Mouse (Mus musculus) heart, postnatal 10 days (tissue): ENCODE measurements around the gene Gm5926. TPM values are rescaled to one million over a fixed set of nuclear protein-coding genes. Genes with fewer than 3 reads are reported as not detected.
"Not testable (repeated sequence)": the region's sequence is repeated elsewhere in the genome, so short reads cannot be mapped to it uniquely, and the experiment has no call there.

Experiments
- DNase-seq, 2 experiments: peaks; one replicate each; pipeline ENCODE4 v3.0.0; 2021
- intact Hi-C: fragments of 180-260 bp; cut with DNase I; formaldehyde crosslinking; loops from one replicate; pipeline ENCODE4 v1.15.1; 2025
- total RNA-seq, 2 experiments: library from RNA; stranded (reverse); gene quantifications; 2 replicates each; pipeline ENCODE4 v1.2.3; 2021

Gene Gm5926
- total RNA-seq: not detected

- intact Hi-C loops, DNase-seq: not testable (repeated sequence)
These were observed at the start of gene Gm5926 for GRCm38 (mm10) chrX:32650416-32650815. TSS of gene Gm5926 (plus strand) at chrX:32650716.

GRCm38 (mm10) chrX:32601008-32601407, 49.5 kb upstream of the Gm5926 start:
- DNase-seq, intact Hi-C loops: not testable (repeated sequence)

- DNase-seq, intact Hi-C loops: not testable (repeated sequence)
These were observed 49.1 kb upstream of the Gm5926 start for GRCm38 (mm10) chrX:32601425-32601824.

Other genes with a start within 250 kb of the Gm5926 start
- not detected for gene Btbd35f1, start 90.7 kb upstream of the Gm5926 start, total RNA-seq
- not detected for gene Btbd35f21, start 75.4 kb downstream of the Gm5926 start, total RNA-seq
- gene Btbd35f30, start 243.9 kb downstream of the Gm5926 start, total RNA-seq: not detected